Mouse (Mus musculus): Measurements from ENCODE around the gene Map3k9.

- no peak for TF ChIP-seq POLR2A (IDR thresholded peaks at IDR 0.05; ENCODE audit: insufficient read depth, low read depth, low read length)
- no peak for TF ChIP-seq CTCF (IDR thresholded peaks at IDR 0.05; ENCODE audit: insufficient read depth, low read depth, low read length)
Observed at GRCm38 (mm10) chr12:81691177-81691730, 89.7 kb downstream of the Map3k9 start.
